Mouse (Mus musculus) ES-E14 (cell line): Measurements from ENCODE around the gene Cux1.

Experiments used
- CHD2 ChIP-seq: IDR thresholded peaks from 2 replicates; pipeline ENCODE4 v1.6.1; 2014; ENCODE audit warnings: mild to moderate bottlenecking, low read depth, low read length, inconsistent platforms
- ZNF384 ChIP-seq: IDR thresholded peaks from 2 replicates; pipeline ENCODE4 v1.6.1; 2012; ENCODE audit warnings: low read depth, low read length, inconsistent platforms

GRCm38 (mm10) chr5:136465770-136466406 is 101.4 kb downstream of the Cux1 start:
- TF ChIP-seq ZNF384 (peak; percentile 76; the same call in 1 of the 2 replicates), CHD2 (no peak)
